Mouse (Mus musculus): ENCODE data around the gene Slc36a2. TPM values are rescaled to one million over a fixed set of nuclear protein-coding genes. Genes with fewer than 3 reads are reported as not detected.
A peak's percentile ranks its signal among the peaks of the same experiment; 100 is the strongest.

The Slc36a2 gene
- 0.53 and 0.75 TPM in 2 replicates for polyA plus RNA-seq (2012; rRNA removed)

DNA sequence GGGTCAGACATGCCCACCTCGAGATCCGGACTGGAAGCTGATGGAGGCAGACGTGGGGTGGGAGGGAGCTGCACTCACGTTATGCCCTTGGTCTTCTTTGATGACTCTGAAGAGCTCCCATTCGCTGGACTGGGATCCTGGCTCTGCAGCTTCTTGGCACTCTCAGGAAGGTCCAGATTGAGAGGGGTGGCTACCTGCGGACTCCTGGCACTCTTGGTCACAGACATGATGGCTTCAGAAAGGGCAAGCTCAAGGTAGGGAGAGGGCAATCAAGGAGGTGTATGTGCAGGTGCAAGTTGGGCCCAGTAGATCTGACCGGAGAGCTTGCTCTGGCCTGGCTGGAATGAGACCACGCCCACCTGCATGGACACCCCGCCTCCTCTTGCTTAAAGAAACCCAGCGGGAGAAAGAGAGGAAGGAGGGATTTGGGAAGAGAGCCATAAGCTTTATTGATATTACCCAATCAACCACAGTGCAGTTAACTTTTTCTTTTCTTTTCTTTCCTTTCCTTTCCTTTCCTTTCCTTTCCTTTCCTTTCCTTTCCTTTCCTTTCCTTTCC lies at the start of gene Slc36a2:
Slc36a2 (minus strand) TSS at position 345 of the 559 bp plus-strand sequence.
- TF ChIP-seq POLR2A (IDR thresholded peaks at IDR 0.05; ENCODE audit: extremely low read depth, insufficient read depth, low read length) (no peak), CTCF (IDR thresholded peaks at IDR 0.05; ENCODE audit: extremely low read depth, insufficient read depth, low read length) (no peak)
- Histone ChIP-seq H3K4me3 (ENCODE audit: insufficient read depth, low read length) (no peak within 1 kb of the TSS), H3K4me1 (ENCODE audit: control insufficient read depth, insufficient read depth, low read length) (peaks cover 7% of the 10 kb centered on the region; the same call in 1 of the 2 replicates), H3K27ac (ENCODE audit: insufficient read depth, low read length) (no peak within 1 kb of the TSS)

GRCm38 (mm10) chr11:55234288-55234687 lies 49.4 kb upstream of the Slc36a2 start:
- no peaks in the 10 kb centered on the region for H3K4me1 ChIP-seq (ENCODE audit: control insufficient read depth, insufficient read depth, low read length)
- TF ChIP-seq POLR2A (IDR thresholded peaks at IDR 0.05; ENCODE audit: extremely low read depth, insufficient read depth, low read length) (no peak), CTCF (IDR thresholded peaks at IDR 0.05; ENCODE audit: extremely low read depth, insufficient read depth, low read length) (no peak)
- no peak overlapping the region for H3K27ac ChIP-seq (ENCODE audit: insufficient read depth, low read length)
- no peak overlapping the region for H3K4me3 ChIP-seq (ENCODE audit: insufficient read depth, low read length)

- TF ChIP-seq POLR2A (IDR thresholded peaks at IDR 0.05; ENCODE audit: extremely low read depth, insufficient read depth, low read length) (no peak), CTCF (IDR thresholded peaks at IDR 0.05; ENCODE audit: extremely low read depth, insufficient read depth, low read length) (no peak)
Observed at GRCm38 (mm10) chr11:55231034-55231433, 46.2 kb upstream of the Slc36a2 start.

DNA sequence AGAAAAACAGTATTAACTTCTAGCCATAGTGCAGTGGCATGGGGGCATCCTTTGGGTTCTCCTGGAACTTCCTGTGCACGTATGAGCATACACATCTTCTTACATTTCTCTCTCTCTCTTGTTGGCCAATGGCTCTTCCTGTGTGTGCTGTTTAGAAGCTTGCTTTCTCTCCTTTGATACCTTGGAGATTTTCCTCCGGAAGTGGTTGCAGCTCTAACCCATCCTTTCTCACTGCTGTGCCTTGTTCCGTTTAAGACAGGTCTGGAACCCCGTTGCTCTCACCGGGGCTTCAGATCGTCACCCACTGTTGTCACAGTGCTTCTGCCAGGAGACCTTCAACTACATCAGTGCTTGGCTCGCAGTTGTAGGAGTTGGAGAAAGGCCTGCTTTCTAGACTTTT lies 36.4 kb upstream of the Slc36a2 start:
- no peak overlapping the region for H3K27ac ChIP-seq (ENCODE audit: insufficient read depth, low read length)
- TF ChIP-seq CTCF (IDR thresholded peaks at IDR 0.05; ENCODE audit: extremely low read depth, insufficient read depth, low read length) (no peak), POLR2A (IDR thresholded peaks at IDR 0.05; ENCODE audit: extremely low read depth, insufficient read depth, low read length) (no peak)
- H3K4me3 ChIP-seq (ENCODE audit: insufficient read depth, low read length): no peak overlapping the region
- peaks cover 3% of the 10 kb centered on the region; the same call in 1 of the 2 replicates for H3K4me1 ChIP-seq (ENCODE audit: control insufficient read depth, insufficient read depth, low read length)

More at GRCm38 (mm10) chr11:55231034-55231433, 46.2 kb upstream of the Slc36a2 start:
- Histone ChIP-seq H3K4me3 (ENCODE audit: insufficient read depth, low read length) (no peak overlapping the region), H3K4me1 (ENCODE audit: control insufficient read depth, insufficient read depth, low read length) (no peaks in the 10 kb centered on the region), H3K27ac (ENCODE audit: insufficient read depth, low read length) (no peak overlapping the region)

DNA sequence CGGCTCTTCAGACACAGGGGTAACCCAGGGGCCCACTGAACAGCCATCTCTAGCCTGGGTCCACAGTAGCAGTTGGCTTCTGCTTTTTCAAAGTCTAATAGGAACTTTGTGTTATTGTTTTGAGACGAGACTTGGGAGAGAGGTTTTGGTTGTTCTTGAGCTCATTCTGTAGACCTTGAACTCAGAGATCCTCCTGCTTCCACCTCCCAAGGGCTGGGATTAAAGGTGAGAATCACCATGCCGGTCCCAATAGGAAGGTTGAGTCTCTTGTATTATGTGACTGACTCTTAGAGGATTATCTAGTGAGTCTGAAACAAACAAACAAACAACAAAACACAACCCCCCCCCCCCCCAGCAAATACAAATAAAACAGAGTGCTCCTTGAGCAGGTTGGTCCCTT lies 33.6 kb upstream of the Slc36a2 start:
- Histone ChIP-seq H3K4me3 (ENCODE audit: insufficient read depth, low read length) (no peak overlapping the region), H3K4me1 (ENCODE audit: control insufficient read depth, insufficient read depth, low read length) (peaks cover 5% of the 10 kb centered on the region; the same call in 1 of the 2 replicates), H3K27ac (ENCODE audit: insufficient read depth, low read length) (no peak overlapping the region)
- no peak for TF ChIP-seq CTCF (IDR thresholded peaks at IDR 0.05; ENCODE audit: extremely low read depth, insufficient read depth, low read length)
- no peak for TF ChIP-seq POLR2A (IDR thresholded peaks at IDR 0.05; ENCODE audit: extremely low read depth, insufficient read depth, low read length)

DNA sequence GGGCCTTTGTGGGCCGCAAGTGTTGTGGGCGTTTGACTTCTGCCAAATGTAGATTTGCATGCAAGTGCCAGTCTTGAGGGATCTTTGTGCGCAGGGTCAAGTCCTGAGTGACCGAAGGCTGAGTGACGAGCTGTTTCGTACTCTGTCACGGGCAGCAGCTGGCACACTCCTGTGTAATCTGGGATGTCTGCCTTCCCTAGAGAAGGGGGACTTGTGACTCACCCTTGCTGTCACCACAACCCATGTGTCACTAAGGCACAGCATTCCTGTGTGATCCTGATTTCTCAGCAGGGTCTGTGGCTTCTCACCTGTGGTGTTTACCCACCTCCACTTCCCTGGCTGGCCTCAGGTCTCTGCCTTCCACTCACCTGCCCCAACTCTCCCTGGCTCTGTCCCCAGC lies 33.0 kb upstream of the Slc36a2 start:
- Histone ChIP-seq H3K4me3 (ENCODE audit: insufficient read depth, low read length) (no peak overlapping the region), H3K4me1 (ENCODE audit: control insufficient read depth, insufficient read depth, low read length) (peaks cover 5% of the 10 kb centered on the region; the same call in 1 of the 2 replicates), H3K27ac (ENCODE audit: insufficient read depth, low read length) (0 out of 2 replicates have a peak overlapping the region, but pooled peaks have one; percentile 14)
- TF ChIP-seq CTCF (IDR thresholded peaks at IDR 0.05; ENCODE audit: extremely low read depth, insufficient read depth, low read length) (no peak), POLR2A (IDR thresholded peaks at IDR 0.05; ENCODE audit: extremely low read depth, insufficient read depth, low read length) (no peak)

DNA sequence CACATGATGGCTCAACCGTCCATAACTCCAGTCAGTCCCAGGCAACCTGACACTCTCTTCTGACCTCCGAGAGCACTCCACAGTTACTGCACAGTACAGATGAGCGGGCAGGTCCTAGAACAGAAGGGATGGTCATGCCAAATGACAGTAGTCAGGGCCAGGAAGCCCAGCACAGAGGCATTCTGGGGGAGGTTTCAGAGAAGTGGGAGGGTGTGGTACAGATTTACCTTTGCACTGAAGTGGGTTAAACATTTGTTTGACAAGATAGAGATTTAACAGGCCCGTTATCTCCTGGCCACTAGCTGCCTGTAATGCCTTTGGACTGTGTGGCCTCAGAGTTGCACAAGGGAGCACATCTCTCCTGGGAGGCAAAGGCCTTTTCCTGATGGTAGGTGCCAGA lies 32.5 kb upstream of the Slc36a2 start:
- TF ChIP-seq POLR2A (IDR thresholded peaks at IDR 0.05; ENCODE audit: extremely low read depth, insufficient read depth, low read length): no peak
- no peak overlapping the region for H3K4me3 ChIP-seq (ENCODE audit: insufficient read depth, low read length)
- peaks cover 5% of the 10 kb centered on the region; the same call in 1 of the 2 replicates for H3K4me1 ChIP-seq (ENCODE audit: control insufficient read depth, insufficient read depth, low read length)
- peak overlapping the region; percentile 14; the same call in 1 of the 2 replicates for H3K27ac ChIP-seq (ENCODE audit: insufficient read depth, low read length)

DNA sequence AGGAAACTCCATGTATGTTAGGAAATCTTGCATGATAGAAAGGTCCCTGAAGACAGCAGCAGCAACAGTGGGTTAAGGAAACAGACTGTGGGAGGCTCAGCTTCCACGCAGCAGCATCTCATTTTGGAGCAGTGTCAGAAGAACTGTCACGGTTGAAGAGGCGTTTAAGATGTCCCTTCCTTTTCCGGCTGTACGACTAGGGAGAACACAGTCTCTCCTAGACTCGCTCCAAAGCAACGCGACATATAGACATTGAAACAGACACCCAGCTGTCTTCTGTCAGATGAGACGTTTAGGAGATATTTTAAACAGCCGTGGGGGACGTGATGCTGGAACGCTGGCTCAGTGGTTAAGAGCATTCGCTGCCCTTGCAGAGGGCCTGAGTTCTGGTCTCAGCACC lies 32.0 kb upstream of the Slc36a2 start:
- TF ChIP-seq CTCF (IDR thresholded peaks at IDR 0.05; ENCODE audit: extremely low read depth, insufficient read depth, low read length) (no peak), POLR2A (IDR thresholded peaks at IDR 0.05; ENCODE audit: extremely low read depth, insufficient read depth, low read length) (0 out of 2 replicates have a peak, but pooled peaks have one; percentile 16)
- Histone ChIP-seq H3K4me1 (ENCODE audit: control insufficient read depth, insufficient read depth, low read length) (peaks cover 5% of the 10 kb centered on the region; the same call in 1 of the 2 replicates), H3K27ac (ENCODE audit: insufficient read depth, low read length) (peak overlapping the region; percentile 14; the same call in 1 of the 2 replicates), H3K4me3 (ENCODE audit: insufficient read depth, low read length) (no peak overlapping the region)

DNA sequence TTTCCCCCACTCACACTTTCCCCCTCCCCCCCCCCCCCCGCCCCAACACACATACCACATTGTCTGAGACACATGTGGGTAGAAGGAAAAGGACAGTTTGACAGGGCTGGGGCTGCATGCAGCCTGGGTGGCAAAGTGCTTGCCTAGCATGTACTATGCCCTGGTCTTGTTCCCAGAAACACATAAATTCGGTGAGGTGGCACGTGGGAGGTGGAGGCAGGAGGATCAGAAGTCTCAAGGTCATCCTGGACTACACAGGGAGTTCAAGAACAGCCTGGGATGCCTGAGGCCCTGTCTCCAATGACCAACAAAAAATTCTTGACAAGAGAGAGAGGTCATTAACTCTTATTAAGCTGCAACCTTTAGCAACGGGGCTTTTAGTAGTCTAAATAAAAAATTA lies 31.2 kb upstream of the Slc36a2 start:
- H3K4me1 ChIP-seq (ENCODE audit: control insufficient read depth, insufficient read depth, low read length): peaks cover 5% of the 10 kb centered on the region; the same call in 1 of the 2 replicates
- H3K4me3 ChIP-seq (ENCODE audit: insufficient read depth, low read length): no peak overlapping the region
- no peak for TF ChIP-seq POLR2A (IDR thresholded peaks at IDR 0.05; ENCODE audit: extremely low read depth, insufficient read depth, low read length)
- TF ChIP-seq CTCF (IDR thresholded peaks at IDR 0.05; ENCODE audit: extremely low read depth, insufficient read depth, low read length): no peak
- no peak overlapping the region for H3K27ac ChIP-seq (ENCODE audit: insufficient read depth, low read length)

- TF ChIP-seq CTCF (IDR thresholded peaks at IDR 0.05; ENCODE audit: extremely low read depth, insufficient read depth, low read length) (no peak), POLR2A (IDR thresholded peaks at IDR 0.05; ENCODE audit: extremely low read depth, insufficient read depth, low read length) (no peak)
- H3K27ac ChIP-seq (ENCODE audit: insufficient read depth, low read length): no peak overlapping the region
- H3K4me3 ChIP-seq (ENCODE audit: insufficient read depth, low read length): no peak overlapping the region
Observed at GRCm38 (mm10) chr11:55214978-55215377, 30.1 kb upstream of the Slc36a2 start.

More at GRCm38 (mm10) chr11:55214978-55215377, 30.1 kb upstream of the Slc36a2 start:
- peaks cover 5% of the 10 kb centered on the region; the same call in 1 of the 2 replicates for H3K4me1 ChIP-seq (ENCODE audit: control insufficient read depth, insufficient read depth, low read length)
